Mouse (Mus musculus): ENCODE data around the gene Gm8439. TPM values are rescaled to one million over a fixed set of nuclear protein-coding genes. Genes with fewer than 3 reads are reported as not detected.

The Gm8439 gene
- polyA plus RNA-seq, 1 experiment from 2014 or later = not detected

DNA sequence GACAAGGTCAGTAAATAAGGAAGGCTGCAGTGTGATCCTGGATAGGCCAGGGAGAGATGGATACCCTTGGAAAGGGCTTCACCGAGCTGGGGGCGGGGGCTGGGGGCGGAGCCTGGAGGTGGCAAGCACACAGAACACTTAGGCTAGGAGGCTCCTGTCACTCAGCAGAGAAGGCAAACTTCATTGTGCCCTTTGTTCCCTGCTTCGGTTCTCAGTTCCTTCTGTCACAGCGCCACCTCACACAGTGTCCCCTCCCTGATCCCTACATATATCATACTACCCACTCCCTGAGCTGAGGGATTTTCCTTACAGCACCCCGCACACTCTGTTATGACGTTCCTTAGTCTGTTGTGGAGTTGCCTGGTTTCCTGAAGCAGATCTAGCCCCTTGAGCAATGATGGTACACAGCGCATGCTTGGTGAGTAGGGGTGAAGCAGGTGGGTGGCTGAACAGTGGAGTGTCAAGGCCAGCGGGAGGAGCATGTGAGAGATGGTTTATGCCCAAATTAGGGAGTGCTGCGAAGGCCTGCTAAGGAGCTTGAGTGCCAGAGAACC is 27.1 kb downstream of the Gm8439 start:
- no peak overlapping the region for H3K4me3 ChIP-seq (ENCODE audit: low read depth, low read length)
- 23% methylated on average over 10 of the region's 10 CpGs for WGBS
- H3K9ac ChIP-seq (replicated peaks; ENCODE audit: low read depth, low read length) = no peak overlapping the region
- no peak overlapping the region for H3K4me2 ChIP-seq (replicated peaks; ENCODE audit: low read depth, low read length)
- no peaks in the 10 kb centered on the region for H3K27me3 ChIP-seq (ENCODE audit: control insufficient read depth, insufficient read depth, low read length)
- no peaks in the 10 kb centered on the region for H3K36me3 ChIP-seq (ENCODE audit: control insufficient read depth, insufficient read depth, low read length)
- H3K9me3 ChIP-seq (ENCODE audit: control insufficient read depth, low read depth, low read length) = no peaks in the 10 kb centered on the region
- no peaks in the 10 kb centered on the region; the same call in 1 of the 2 replicates for H3K4me1 ChIP-seq (ENCODE audit: control insufficient read depth, insufficient read depth, low read length)
- peak; percentile 33 for ATAC-seq (ENCODE audit: insufficient number of reproducible peaks, insufficient read depth, low FRiP score, low read depth)
- peak overlapping the region; percentile 59 for H3K27ac ChIP-seq (ENCODE audit: low read length)

DNA sequence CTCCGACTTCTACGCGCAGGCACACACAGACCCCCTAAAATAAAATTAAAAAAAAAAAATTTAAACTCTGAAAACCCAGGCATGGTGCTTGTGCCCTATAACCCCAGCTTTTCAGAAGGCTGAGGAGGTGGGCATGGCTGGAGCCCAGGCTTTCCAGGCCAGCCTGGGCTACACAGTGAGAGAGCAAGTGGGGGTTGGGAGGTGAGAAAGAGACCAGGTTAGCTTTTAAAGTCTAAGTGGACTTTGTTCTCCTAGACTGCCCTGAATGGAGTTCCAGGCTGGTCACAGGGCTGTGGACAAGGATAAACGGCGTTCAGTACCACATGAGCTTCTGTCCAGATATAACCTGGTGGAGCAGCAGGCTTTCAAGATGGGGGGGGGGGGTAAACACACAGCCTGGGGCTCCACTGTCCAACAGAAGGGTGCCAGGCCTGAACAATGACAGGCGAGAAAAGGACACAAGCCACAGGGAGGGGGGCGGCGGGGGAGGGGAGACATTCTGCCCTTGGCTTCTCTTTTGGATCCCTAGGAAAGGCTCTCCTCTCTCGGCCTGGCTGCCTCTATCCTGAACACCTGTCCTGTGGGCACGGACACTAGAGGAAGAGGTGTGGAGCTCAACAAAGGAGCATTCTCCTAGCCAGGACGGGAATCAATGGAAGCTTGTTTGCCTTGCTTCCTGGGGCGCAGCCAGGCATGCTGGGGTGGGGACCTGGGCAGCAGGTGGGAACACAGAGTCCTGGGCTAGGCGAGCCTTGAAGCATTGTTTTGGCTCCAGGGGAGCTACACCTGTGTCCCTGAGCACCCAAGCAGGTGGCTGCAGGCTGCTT is 27.9 kb downstream of the Gm8439 start:
- Histone ChIP-seq H3K36me3 (ENCODE audit: control insufficient read depth, insufficient read depth, low read length) (no peaks in the 10 kb centered on the region), H3K9me3 (ENCODE audit: control insufficient read depth, low read depth, low read length) (no peaks in the 10 kb centered on the region), H3K4me2 (replicated peaks; ENCODE audit: low read depth, low read length) (no peak overlapping the region), H3K27me3 (ENCODE audit: control insufficient read depth, insufficient read depth, low read length) (no peaks in the 10 kb centered on the region), H3K9ac (replicated peaks; ENCODE audit: low read depth, low read length) (no peak overlapping the region), H3K4me3 (ENCODE audit: low read depth, low read length) (no peak overlapping the region), H3K27ac (ENCODE audit: low read length) (peak overlapping the region; percentile 88), H3K4me1 (ENCODE audit: control insufficient read depth, insufficient read depth, low read length) (no peaks in the 10 kb centered on the region; the same call in 1 of the 2 replicates)
- 63% methylated on average over 13 of the region's 13 CpGs for WGBS
- ATAC-seq (ENCODE audit: insufficient number of reproducible peaks, insufficient read depth, low FRiP score, low read depth) = peak; percentile 70

DNA sequence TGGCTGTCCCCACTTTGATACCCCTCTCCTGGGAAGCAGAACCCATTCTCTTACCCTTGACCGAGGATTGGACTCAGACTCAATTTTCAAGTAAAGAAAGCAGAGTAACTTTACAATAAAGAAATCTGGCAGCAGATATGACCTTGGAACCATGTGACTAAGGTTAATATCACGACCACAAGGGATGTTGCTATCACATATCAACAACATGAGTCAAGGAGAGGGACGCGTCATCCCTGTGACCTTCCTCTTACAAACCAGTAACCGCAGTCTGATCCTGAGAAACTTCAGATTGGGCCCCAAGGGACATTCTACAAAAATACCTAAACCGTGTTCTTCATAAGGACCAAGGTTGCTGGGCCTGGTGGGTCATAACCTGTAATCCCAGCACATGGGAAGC is 39.2 kb downstream of the Gm8439 start:
- no peak for ATAC-seq (ENCODE audit: insufficient number of reproducible peaks, insufficient read depth, low FRiP score, low read depth)
- Histone ChIP-seq H3K4me1 (ENCODE audit: control insufficient read depth, insufficient read depth, low read length) (no peaks in the 10 kb centered on the region), H3K4me2 (replicated peaks; ENCODE audit: low read depth, low read length) (no peak overlapping the region), H3K27me3 (ENCODE audit: control insufficient read depth, insufficient read depth, low read length) (no peaks in the 10 kb centered on the region), H3K9me3 (ENCODE audit: control insufficient read depth, low read depth, low read length) (no peaks in the 10 kb centered on the region), H3K4me3 (ENCODE audit: low read depth, low read length) (no peak overlapping the region), H3K27ac (ENCODE audit: low read length) (no peak overlapping the region), H3K9ac (replicated peaks; ENCODE audit: low read depth, low read length) (no peak overlapping the region), H3K36me3 (ENCODE audit: control insufficient read depth, insufficient read depth, low read length) (no peaks in the 10 kb centered on the region)
- 84% methylated on average over 6 of the region's 6 CpGs for WGBS

DNA sequence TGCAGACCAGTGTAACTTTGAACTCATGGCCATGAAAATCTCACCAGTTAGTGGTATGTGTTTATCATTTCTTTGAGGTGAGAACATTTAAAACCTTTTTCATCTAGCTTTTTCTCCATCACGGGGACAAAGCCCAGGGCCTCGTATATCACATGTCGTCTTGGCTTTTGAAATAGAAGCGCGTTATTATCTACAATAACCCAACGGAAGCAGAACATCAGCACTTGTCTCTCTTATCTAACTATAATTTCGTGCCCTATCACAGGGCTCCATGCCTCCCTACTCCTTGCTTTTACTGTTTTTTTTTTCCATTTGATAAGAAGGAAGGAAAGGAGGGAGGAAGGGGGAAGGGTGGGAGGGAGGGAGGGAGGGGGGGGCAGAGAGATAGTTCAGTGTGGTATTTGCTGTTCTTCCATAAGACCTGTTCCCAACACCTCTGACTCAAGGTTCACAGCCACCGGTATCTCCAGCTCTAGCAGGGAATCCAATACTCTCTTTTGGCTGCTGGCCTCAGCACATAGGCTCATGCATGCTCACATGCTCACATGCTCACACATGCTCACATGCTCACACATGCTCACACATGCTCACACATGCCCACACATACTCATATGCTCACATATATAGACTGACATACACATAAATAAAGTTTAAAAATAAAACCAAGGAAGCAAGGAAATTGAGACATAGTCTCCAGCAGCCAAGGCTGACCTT is 41.8 kb downstream of the Gm8439 start:
- no peaks in the 10 kb centered on the region for H3K4me1 ChIP-seq (ENCODE audit: control insufficient read depth, insufficient read depth, low read length)
- ATAC-seq (ENCODE audit: insufficient number of reproducible peaks, insufficient read depth, low FRiP score, low read depth) = no peak
- H3K36me3 ChIP-seq (ENCODE audit: control insufficient read depth, insufficient read depth, low read length) = no peaks in the 10 kb centered on the region
- H3K9me3 ChIP-seq (ENCODE audit: control insufficient read depth, low read depth, low read length) = no peaks in the 10 kb centered on the region
- no peaks in the 10 kb centered on the region for H3K27me3 ChIP-seq (ENCODE audit: control insufficient read depth, insufficient read depth, low read length)
- H3K27ac ChIP-seq (ENCODE audit: low read length) = no peak overlapping the region
- H3K4me3 ChIP-seq (ENCODE audit: low read depth, low read length) = no peak overlapping the region
- H3K4me2 ChIP-seq (replicated peaks; ENCODE audit: low read depth, low read length) = no peak overlapping the region
- WGBS = 61% methylated on average over 8 of the region's 8 CpGs
- H3K9ac ChIP-seq (replicated peaks; ENCODE audit: low read depth, low read length) = no peak overlapping the region

DNA sequence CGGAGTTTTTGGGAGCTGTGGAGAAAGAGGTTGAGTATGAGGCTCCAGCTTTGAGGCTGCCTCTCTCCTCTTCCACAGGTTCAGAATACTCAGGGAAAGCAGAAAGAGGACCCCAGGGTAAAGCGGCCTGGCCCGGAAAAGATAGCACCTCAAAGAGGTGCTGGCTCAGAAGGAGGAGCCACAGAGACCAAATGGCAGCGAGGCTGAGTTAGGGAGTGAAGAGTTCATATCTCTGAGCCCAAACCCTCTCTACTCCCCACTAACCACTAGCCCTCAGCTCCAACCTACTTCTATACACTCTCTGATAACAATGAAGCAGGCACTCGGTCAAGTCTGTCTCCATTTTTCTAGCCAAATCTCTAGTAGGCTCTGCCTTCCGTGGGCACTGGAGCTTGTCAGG is 43.3 kb downstream of the Gm8439 start:
- Histone ChIP-seq H3K4me2 (replicated peaks; ENCODE audit: low read depth, low read length) (no peak overlapping the region), H3K9ac (replicated peaks; ENCODE audit: low read depth, low read length) (no peak overlapping the region), H3K4me3 (ENCODE audit: low read depth, low read length) (no peak overlapping the region), H3K27me3 (ENCODE audit: control insufficient read depth, insufficient read depth, low read length) (no peaks in the 10 kb centered on the region), H3K36me3 (ENCODE audit: control insufficient read depth, insufficient read depth, low read length) (no peaks in the 10 kb centered on the region), H3K4me1 (ENCODE audit: control insufficient read depth, insufficient read depth, low read length) (no peaks in the 10 kb centered on the region), H3K9me3 (ENCODE audit: control insufficient read depth, low read depth, low read length) (no peaks in the 10 kb centered on the region), H3K27ac (ENCODE audit: low read length) (no peak overlapping the region)
- ATAC-seq (ENCODE audit: insufficient number of reproducible peaks, insufficient read depth, low FRiP score, low read depth) = peak; percentile 23; the same call in 1 of the 2 replicates
- WGBS = 55% methylated on average over 6 of the region's 6 CpGs

DNA sequence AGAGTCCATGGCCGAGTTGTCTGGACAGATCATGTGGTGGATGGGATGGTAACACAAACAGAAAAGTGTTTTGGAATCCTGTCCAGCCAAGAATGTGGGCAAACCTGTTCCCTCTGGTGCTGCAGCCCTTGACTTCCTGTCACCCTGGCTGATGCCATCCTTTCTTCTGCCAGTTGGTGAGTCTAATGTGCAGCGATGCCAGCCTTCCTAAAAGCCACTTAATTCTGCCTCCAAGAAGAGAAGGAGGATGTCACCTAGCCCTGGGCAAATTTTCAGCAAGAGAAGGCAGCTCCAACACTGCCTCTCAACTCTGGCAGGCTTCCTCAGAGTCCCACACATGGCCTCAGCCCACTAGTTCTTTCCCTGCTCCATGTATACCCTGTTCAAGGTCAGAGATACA is 46.8 kb downstream of the Gm8439 start:
- H3K36me3 ChIP-seq (ENCODE audit: control insufficient read depth, insufficient read depth, low read length) = no peaks in the 10 kb centered on the region
- no peaks in the 10 kb centered on the region for H3K27me3 ChIP-seq (ENCODE audit: control insufficient read depth, insufficient read depth, low read length)
- H3K9me3 ChIP-seq (ENCODE audit: control insufficient read depth, low read depth, low read length) = no peaks in the 10 kb centered on the region
- H3K27ac ChIP-seq (ENCODE audit: low read length) = no peak overlapping the region
- H3K4me3 ChIP-seq (ENCODE audit: low read depth, low read length) = no peak overlapping the region
- H3K4me2 ChIP-seq (replicated peaks; ENCODE audit: low read depth, low read length) = no peak overlapping the region
- WGBS = 78% methylated on average over 2 of the region's 2 CpGs
- H3K9ac ChIP-seq (replicated peaks; ENCODE audit: low read depth, low read length) = no peak overlapping the region
- H3K4me1 ChIP-seq (ENCODE audit: control insufficient read depth, insufficient read depth, low read length) = no peaks in the 10 kb centered on the region
- ATAC-seq (ENCODE audit: insufficient number of reproducible peaks, insufficient read depth, low FRiP score, low read depth) = no peak

DNA sequence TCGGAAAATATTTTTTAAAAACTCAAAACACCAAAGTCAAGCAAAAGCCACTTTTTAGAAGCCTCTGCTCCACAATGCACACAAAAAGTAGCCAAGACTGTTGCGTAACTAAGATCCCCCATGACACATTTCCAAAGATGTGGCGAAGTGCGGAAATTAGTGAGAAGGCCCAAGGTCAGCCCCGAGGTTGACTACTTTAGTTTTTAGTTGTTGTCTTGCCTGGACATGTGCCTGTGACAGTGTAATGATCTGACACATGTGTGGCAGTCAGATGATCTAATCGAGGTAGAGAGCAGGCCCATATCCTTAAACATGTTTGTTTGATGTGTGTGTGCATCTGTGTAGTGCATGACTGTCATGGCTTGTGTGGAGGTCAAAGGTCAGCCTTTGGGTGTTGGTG is 53.4 kb downstream of the Gm8439 start:
- Histone ChIP-seq H3K4me2 (replicated peaks; ENCODE audit: low read depth, low read length) (no peak overlapping the region), H3K9me3 (ENCODE audit: control insufficient read depth, low read depth, low read length) (no peaks in the 10 kb centered on the region), H3K4me1 (ENCODE audit: control insufficient read depth, insufficient read depth, low read length) (no peaks in the 10 kb centered on the region), H3K4me3 (ENCODE audit: low read depth, low read length) (no peak overlapping the region), H3K9ac (replicated peaks; ENCODE audit: low read depth, low read length) (no peak overlapping the region), H3K36me3 (ENCODE audit: control insufficient read depth, insufficient read depth, low read length) (no peaks in the 10 kb centered on the region), H3K27me3 (ENCODE audit: control insufficient read depth, insufficient read depth, low read length) (no peaks in the 10 kb centered on the region), H3K27ac (ENCODE audit: low read length) (no peak overlapping the region)
- 88% methylated on average over 6 of the region's 6 CpGs for whole genome bisulfite sequencing
- ATAC-seq (ENCODE audit: insufficient number of reproducible peaks, insufficient read depth, low FRiP score, low read depth) = no peak

DNA sequence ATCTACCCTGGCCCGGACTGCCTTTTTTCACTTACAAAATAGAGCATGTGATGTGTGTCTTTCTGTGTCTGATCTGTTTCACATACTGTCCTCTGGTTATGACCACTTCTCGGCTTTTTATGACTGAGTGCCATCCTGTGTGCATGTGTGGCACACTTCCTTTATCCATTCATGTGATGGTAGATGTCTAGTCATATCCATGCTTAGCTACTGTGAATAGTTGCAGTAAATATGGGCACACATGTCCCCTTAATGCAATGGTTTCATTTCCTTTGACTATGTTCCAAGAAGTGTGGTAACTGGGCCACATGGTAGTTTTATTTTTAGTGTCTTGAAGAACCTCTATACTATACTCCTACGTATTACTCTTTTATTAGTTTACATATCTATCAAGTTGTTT is 55.4 kb downstream of the Gm8439 start:
- ATAC-seq (ENCODE audit: insufficient number of reproducible peaks, insufficient read depth, low FRiP score, low read depth) = no peak
- Histone ChIP-seq H3K27ac (ENCODE audit: low read length) (no peak overlapping the region), H3K4me3 (ENCODE audit: low read depth, low read length) (no peak overlapping the region), H3K27me3 (ENCODE audit: control insufficient read depth, insufficient read depth, low read length) (peaks cover 4% of the 10 kb centered on the region; the same call in 1 of the 2 replicates), H3K36me3 (ENCODE audit: control insufficient read depth, insufficient read depth, low read length) (no peaks in the 10 kb centered on the region), H3K4me2 (replicated peaks; ENCODE audit: low read depth, low read length) (no peak overlapping the region), H3K4me1 (ENCODE audit: control insufficient read depth, insufficient read depth, low read length) (no peaks in the 10 kb centered on the region), H3K9ac (replicated peaks; ENCODE audit: low read depth, low read length) (no peak overlapping the region), H3K9me3 (ENCODE audit: control insufficient read depth, low read depth, low read length) (no peaks in the 10 kb centered on the region)
- 77% methylated on average over 3 of the region's 3 CpGs for WGBS
